Mouse (Mus musculus) CH12.LX (cell line): ENCODE measurements at regions not wholly inside any gene's neighbourhood (a gene's known extent, or its start where the extent isn't known, plus 50 kb on each side); places are given as distances from the start of the nearest gene placed in this dataset.

ENCODE experiments used
- DNase-seq: peaks from one replicate; pipeline ENCODE4 v3.0.0-alpha.2; 2013; ENCODE audit errors: extremely low read depth
- H3K27ac ChIP-seq: 2 replicates; pipeline ENCODE4 v1.5.1; 2012; ENCODE audit warnings: low read depth, mild to moderate bottlenecking, control low read depth, moderate library complexity; ENCODE audit not compliant: insufficient read depth
- H3K27me3 ChIP-seq: replicated peaks from 2 replicates; pipeline ENCODE3; 2012; ENCODE audit warnings: inconsistent platforms
- H3K36me3 ChIP-seq, 2 experiments: replicated peaks in 1 of 2; 2 replicates each; pipeline versions ENCODE3 to v1.6.1; 2012; ENCODE audit warnings: inconsistent platforms in 1 of 2, low read length in 1 of 2, mild to moderate bottlenecking in 1 of 2, mixed read lengths in 1 of 2, moderate library complexity in 1 of 2; ENCODE audit not compliant: control insufficient read depth in 1 of 2, insufficient read depth in 1 of 2
- H3K4me1 ChIP-seq, 2 experiments: 2 replicates each; pipeline ENCODE4 v1.6.1; 2012; ENCODE audit warnings: inconsistent platforms in 1 of 2, moderate library complexity in 1 of 2; ENCODE audit not compliant: insufficient read depth in 2 of 2, control insufficient read depth in 1 of 2
- H3K4me2 ChIP-seq: 2 replicates; pipeline ENCODE4 v1.6.1; 2012; ENCODE audit warnings: low read depth, mild to moderate bottlenecking, control low read depth; ENCODE audit not compliant: poor library complexity, insufficient read depth, severe bottlenecking
- H3K4me3 ChIP-seq, 3 experiments: fragments of 150-350 bp in 1 of 3; sonication (generic) in 1 of 3; replicated peaks in 1 of 3; 2 replicates each; pipeline versions ENCODE3 to v1.5.1; 2011 to 2012; ENCODE audit warnings: low read depth in 2 of 3, low read length in 2 of 3, mild to moderate bottlenecking in 2 of 3, moderate library complexity in 2 of 3, control low read depth in 1 of 3, improper control_type of control experiment in 1 of 3, inconsistent platforms in 1 of 3, mixed read lengths in 1 of 3; ENCODE audit not compliant: poor library complexity in 1 of 3
- H3K79me2 ChIP-seq: replicated peaks from 2 replicates; pipeline ENCODE4 v1.6.1; 2012; ENCODE audit warnings: mild to moderate bottlenecking, moderate library complexity; ENCODE audit not compliant: control insufficient read depth, poor library complexity, insufficient read depth, severe bottlenecking; ENCODE audit errors: extremely low read depth
- H3K9ac ChIP-seq: 2 replicates; pipeline ENCODE4 v1.6.1; 2012; ENCODE audit warnings: low read depth, mild to moderate bottlenecking, control low read depth, moderate library complexity; ENCODE audit not compliant: insufficient read depth
- H3K9me3 ChIP-seq: replicated peaks from 2 replicates; pipeline ENCODE3; 2012; ENCODE audit warnings: low read length, inconsistent platforms, mixed read lengths
- BHLHE40 ChIP-seq: IDR thresholded peaks from 2 replicates; pipeline ENCODE4 v1.6.1; 2011; ENCODE audit warnings: mild to moderate bottlenecking, low read depth, low read length, improper control_type of control experiment
- CHD2 ChIP-seq: IDR thresholded peaks from 2 replicates; pipeline ENCODE4 v1.6.1; 2011; ENCODE audit warnings: low read length, improper control_type of control experiment
- E2F4 ChIP-seq: IDR thresholded peaks from 2 replicates; pipeline ENCODE4 v1.6.1; 2011; ENCODE audit warnings: low read depth, low read length, improper control_type of control experiment; ENCODE audit not compliant: insufficient replicate concordance
- EP300 ChIP-seq: IDR thresholded peaks from 2 replicates; pipeline ENCODE4 v1.6.1; 2011; ENCODE audit warnings: low read length, improper control_type of control experiment
- ETS1 ChIP-seq: conservative IDR thresholded peaks from 2 replicates; pipeline ENCODE4 v1.6.1; 2012; ENCODE audit warnings: low read depth, mild to moderate bottlenecking, inconsistent platforms, low read length, improper control_type of control experiment, moderate library complexity
- HCFC1 ChIP-seq: IDR thresholded peaks from 2 replicates; pipeline ENCODE4 v1.6.1; 2012; ENCODE audit warnings: low read depth, mild to moderate bottlenecking, inconsistent platforms, low read length, improper control_type of control experiment
- JUND ChIP-seq: conservative IDR thresholded peaks from 2 replicates; pipeline ENCODE4 v1.6.1; 2011; ENCODE audit warnings: low read depth, low read length, improper control_type of control experiment
- MAFK ChIP-seq: IDR thresholded peaks from 2 replicates; pipeline ENCODE4 v1.6.1; 2011; ENCODE audit warnings: low read length, improper control_type of control experiment; ENCODE audit not compliant: insufficient replicate concordance
- MAZ ChIP-seq: IDR thresholded peaks from 2 replicates; pipeline ENCODE4 v1.6.1; 2012; ENCODE audit warnings: low read depth, mild to moderate bottlenecking, inconsistent platforms, low read length, improper control_type of control experiment, moderate library complexity
- MXI1 ChIP-seq: IDR thresholded peaks from 2 replicates; pipeline ENCODE4 v1.6.1; 2011; ENCODE audit warnings: mild to moderate bottlenecking, low read depth, low read length, improper control_type of control experiment
- MYC ChIP-seq: IDR thresholded peaks from 2 replicates; pipeline ENCODE4 v1.6.1; 2011; ENCODE audit warnings: low read depth, mild to moderate bottlenecking, improper control_type of control experiment, low read length
- NELFE ChIP-seq: IDR thresholded peaks from 2 replicates; pipeline ENCODE4 v1.6.1; 2011; ENCODE audit warnings: low read depth, low read length, improper control_type of control experiment
- NRF1 ChIP-seq: IDR thresholded peaks from 2 replicates; pipeline ENCODE4 v1.6.1; 2014; ENCODE audit warnings: low read depth, mild to moderate bottlenecking, inconsistent platforms, low read length, improper control_type of control experiment, moderate library complexity
- POLR2A ChIP-seq: IDR thresholded peaks from 2 replicates; pipeline ENCODE4 v1.6.1; 2011; ENCODE audit warnings: low read depth, mild to moderate bottlenecking, improper control_type of control experiment, low read length
- RAD21 ChIP-seq: IDR thresholded peaks from 2 replicates; pipeline ENCODE4 v1.6.1; 2011; ENCODE audit warnings: low read depth, mild to moderate bottlenecking, low read length, improper control_type of control experiment, moderate library complexity
- SIN3A ChIP-seq: IDR thresholded peaks from 2 replicates; pipeline ENCODE4 v1.6.1; 2012; ENCODE audit warnings: low read length, improper control_type of control experiment, inconsistent platforms
- TBP ChIP-seq: conservative IDR thresholded peaks from 2 replicates; pipeline ENCODE4 v1.6.1; 2011; ENCODE audit warnings: low read depth, low read length, improper control_type of control experiment
- TCF12 ChIP-seq: IDR thresholded peaks from 2 replicates; pipeline ENCODE4 v1.6.1; 2014; ENCODE audit warnings: low read depth, mild to moderate bottlenecking, inconsistent platforms, low read length, improper control_type of control experiment
- ZC3H11A ChIP-seq: IDR thresholded peaks from 2 replicates; pipeline ENCODE4 v1.6.1; 2012; ENCODE audit warnings: low read depth, mild to moderate bottlenecking, inconsistent platforms, low read length, improper control_type of control experiment
- ZKSCAN1 ChIP-seq: IDR thresholded peaks from 2 replicates; pipeline ENCODE4 v1.6.1; 2012; ENCODE audit warnings: low read depth, inconsistent platforms, low read length, improper control_type of control experiment, borderline replicate concordance
- ZNF384 ChIP-seq: IDR thresholded peaks from 2 replicates; pipeline ENCODE4 v1.6.1; 2012; ENCODE audit warnings: low read depth, low read length, improper control_type of control experiment, inconsistent platforms
- dilution Hi-C: fragments of 300-500 bp; cut with MboI; formaldehyde crosslinking; loops from 2 replicates; pipeline ENCODE4 v1.14.3; 2020; ENCODE audit warnings: low sequenced_read_pairs; ENCODE audit not compliant: extremely low pct_unique_long_range_greater_than_20kb, extremely low pct_ligation_motif_present
- in situ Hi-C: fragments of 300-500 bp; cut with MboI; formaldehyde crosslinking; loops from 3 replicates; pipeline ENCODE4 v1.14.3; 2019; ENCODE audit warnings: low sequenced_read_pairs, low pct_ligation_motif_present, low pct_unique_long_range_greater_than_20kb, mixed read lengths

DNA sequence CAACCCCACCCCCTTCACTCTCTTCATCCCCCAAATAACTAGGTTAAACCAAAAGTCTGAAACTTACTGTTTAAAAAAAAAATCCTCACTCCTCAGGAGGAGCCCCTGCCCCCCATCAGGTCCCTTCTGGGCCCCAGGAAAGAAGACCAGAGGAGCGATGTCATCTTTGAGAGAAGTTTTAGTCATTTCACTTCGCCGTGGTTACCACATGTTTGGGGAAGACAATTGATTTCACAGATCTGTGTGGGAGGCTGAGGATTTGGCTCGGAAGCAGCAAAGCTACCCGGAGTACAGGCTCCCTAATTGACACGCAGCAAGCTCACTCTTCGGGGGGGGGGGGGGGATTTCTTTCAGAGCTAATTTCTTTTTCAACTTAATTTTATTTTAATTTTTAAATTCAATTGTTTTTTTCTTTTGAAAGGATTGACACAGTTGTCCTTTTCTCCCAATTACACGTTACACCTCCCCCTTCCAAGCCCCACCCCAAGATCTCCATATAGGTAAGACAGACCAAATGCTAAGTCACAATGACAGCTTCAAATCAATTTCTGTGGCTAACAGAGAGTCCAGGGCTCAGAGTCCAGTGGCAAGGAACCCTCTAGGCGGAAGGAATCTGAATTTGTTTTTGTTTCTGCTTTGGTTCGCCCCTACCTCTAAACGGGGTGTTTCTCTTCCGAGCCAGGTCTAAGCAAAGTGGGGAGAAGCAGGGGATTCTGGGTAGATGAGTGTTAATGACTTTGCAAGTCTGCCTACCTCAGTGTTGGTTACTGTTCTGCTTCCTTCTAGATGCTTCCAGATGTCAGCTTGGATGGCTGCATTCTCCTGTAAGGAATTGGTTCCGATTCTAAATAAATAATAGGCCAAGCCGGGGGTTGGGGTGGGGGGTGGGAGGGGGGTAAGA lies 98.2 kb upstream of the Ado start:
- Histone ChIP-seq H3K79me2 (no peaks in the 10 kb centered on the region), H3K9me3 (no peaks in the 10 kb centered on the region), H3K27ac (peak overlapping the region; percentile 34; the same call in 1 of the 2 replicates), H3K4me2 (peak overlapping the region; percentile 62), H3K27me3 (no peaks in the 10 kb centered on the region), H3K4me3 (peak overlapping the region; percentile 52 to 77 (median 60)), H3K9ac (peak overlapping the region; percentile 66)
- DNase-seq, result peak; percentile 76
- dilution Hi-C loops, result no loop called here
- peak; percentile 70 for TF ChIP-seq NELFE
- peak; percentile 24; the same call in 1 of the 2 replicates for TF ChIP-seq EP300
- peak; percentile 67 for TF ChIP-seq POLR2A
- peak; percentile 51; the same call in 1 of the 2 replicates for TF ChIP-seq ZNF384
- 0 out of 2 replicates have a peak, but pooled peaks have one; percentile 11 for TF ChIP-seq BHLHE40
- no peak for TF ChIP-seq NRF1
- no peak for TF ChIP-seq ZKSCAN1
- TF ChIP-seq ETS1, result peak; percentile 11; the same call in 1 of the 2 replicates
- TF ChIP-seq MXI1, result no peak
- peak; percentile 49 for TF ChIP-seq HCFC1
- TF ChIP-seq TBP, result peak; percentile 89
- peak; percentile 51; the same call in 1 of the 2 replicates for TF ChIP-seq MAFK
- no peak for TF ChIP-seq MYC
- peak; percentile 54; the same call in 1 of the 2 replicates for TF ChIP-seq TCF12
- TF ChIP-seq, all 38 proteins: peak for 10
- H3K36me3 ChIP-seq, result peaks cover 0 to 4% of the 10 kb centered on the region in 2 experiments
- peaks cover 9 to 46% of the 10 kb centered on the region in 2 experiments for H3K4me1 ChIP-seq
- in situ Hi-C loops, result loop anchor here (10.0 kb wide), 1 partner anchor 102 kb away; the partner anchor contains the start of gene Ado

DNA sequence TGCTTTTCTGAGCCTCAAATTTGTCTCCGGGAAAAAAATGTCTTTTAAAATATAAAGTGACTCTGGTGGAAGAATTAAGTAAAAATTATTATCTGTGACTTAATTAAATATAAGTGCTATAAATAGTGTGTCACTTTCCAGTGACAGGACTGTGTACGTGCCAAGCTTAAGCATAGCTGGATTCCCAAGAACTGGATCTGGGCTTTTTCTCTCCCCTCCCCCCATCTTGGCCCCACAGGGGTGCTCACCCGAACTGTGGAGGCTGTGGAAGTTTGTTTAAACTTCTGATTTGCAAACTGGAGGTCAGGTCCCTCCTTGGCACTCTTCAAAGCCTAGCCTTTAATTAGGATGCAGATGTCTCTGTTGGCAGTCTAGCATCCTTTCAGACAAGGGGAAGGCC lies 97.1 kb upstream of the Ado start:
- Histone ChIP-seq H3K4me3 (no peak overlapping the region), H3K27ac (no peak overlapping the region), H3K4me2 (no peak overlapping the region; the same call in 1 of the 2 replicates), H3K4me1 (peaks cover 9 to 39% of the 10 kb centered on the region in 2 experiments), H3K36me3 (peaks cover 0 to 4% of the 10 kb centered on the region in 2 experiments), H3K9me3 (no peaks in the 10 kb centered on the region), H3K9ac (no peak overlapping the region), H3K79me2 (no peaks in the 10 kb centered on the region), H3K27me3 (no peaks in the 10 kb centered on the region)
- DNase-seq, result no peak
- TF ChIP-seq E2F4 (no peak), MAFK (no peak), JUND (no peak), EP300 (no peak), MAZ (no peak), SIN3A (no peak), CHD2 (no peak), RAD21 (no peak), ZC3H11A (no peak)
- in situ Hi-C loops (loop anchor here (10.0 kb wide), 1 partner anchor 101 kb away; the partner anchor contains the start of gene Ado), dilution Hi-C loops (no loop called here)
